Mouse (Mus musculus) CH12.LX (cell line): ENCODE measurements around the gene Trpc2.

ENCODE experiments used
- CTCF ChIP-seq, 2 experiments: IDR thresholded peaks in 1 of 2; conservative IDR thresholded peaks in 1 of 2; 2 replicates each; pipeline ENCODE4 v1.5.1; 2011 to 2012; ENCODE audit warnings: low read depth in 2 of 2, low read length in 2 of 2, improper control_type of control experiment in 1 of 2, inconsistent platforms in 1 of 2, mild to moderate bottlenecking in 1 of 2, moderate library complexity in 1 of 2
- ELF1 ChIP-seq: IDR thresholded peaks from 2 replicates; pipeline ENCODE4 v1.6.1; 2014; ENCODE audit warnings: low read depth, mild to moderate bottlenecking, inconsistent platforms, low read length, improper control_type of control experiment
- EP300 ChIP-seq: IDR thresholded peaks from 2 replicates; pipeline ENCODE4 v1.6.1; 2011; ENCODE audit warnings: low read length, improper control_type of control experiment
- ETS1 ChIP-seq: conservative IDR thresholded peaks from 2 replicates; pipeline ENCODE4 v1.6.1; 2012; ENCODE audit warnings: low read depth, mild to moderate bottlenecking, inconsistent platforms, low read length, improper control_type of control experiment, moderate library complexity
- HCFC1 ChIP-seq: IDR thresholded peaks from 2 replicates; pipeline ENCODE4 v1.6.1; 2012; ENCODE audit warnings: low read depth, mild to moderate bottlenecking, inconsistent platforms, low read length, improper control_type of control experiment
- IRF4 ChIP-seq: IDR thresholded peaks from 2 replicates; pipeline ENCODE4 v1.6.1; 2014; ENCODE audit warnings: low read depth, mild to moderate bottlenecking, inconsistent platforms, low read length, improper control_type of control experiment
- MAX ChIP-seq: IDR thresholded peaks from 2 replicates; pipeline ENCODE4 v1.6.1; 2011; ENCODE audit warnings: low read length, improper control_type of control experiment
- MAZ ChIP-seq: IDR thresholded peaks from 2 replicates; pipeline ENCODE4 v1.6.1; 2012; ENCODE audit warnings: low read depth, mild to moderate bottlenecking, inconsistent platforms, low read length, improper control_type of control experiment, moderate library complexity
- MXI1 ChIP-seq: IDR thresholded peaks from 2 replicates; pipeline ENCODE4 v1.6.1; 2011; ENCODE audit warnings: mild to moderate bottlenecking, low read depth, low read length, improper control_type of control experiment
- POLR2A ChIP-seq: IDR thresholded peaks from 2 replicates; pipeline ENCODE4 v1.6.1; 2011; ENCODE audit warnings: low read depth, mild to moderate bottlenecking, improper control_type of control experiment, low read length
- TCF12 ChIP-seq: IDR thresholded peaks from 2 replicates; pipeline ENCODE4 v1.6.1; 2014; ENCODE audit warnings: low read depth, mild to moderate bottlenecking, inconsistent platforms, low read length, improper control_type of control experiment
- USF1 ChIP-seq: IDR thresholded peaks from 2 replicates; pipeline ENCODE4 v1.6.1; 2014; ENCODE audit warnings: low read depth, mild to moderate bottlenecking, inconsistent platforms, low read length, improper control_type of control experiment
- ZC3H11A ChIP-seq: IDR thresholded peaks from 2 replicates; pipeline ENCODE4 v1.6.1; 2012; ENCODE audit warnings: low read depth, mild to moderate bottlenecking, inconsistent platforms, low read length, improper control_type of control experiment

GRCm38 (mm10) chr7:102106700-102107141, 23.8 kb downstream of the Trpc2 start:
- TF ChIP-seq ELF1, result no peak
- TF ChIP-seq POLR2A, result no peak
- TF ChIP-seq EP300, result no peak
- no peak for TF ChIP-seq CTCF (conservative IDR thresholded peaks at IDR 0.05 in 1 of 2, IDR thresholded peaks at IDR 0.05 in 1 of 2; ENCODE audit: low read depth in 2 of 2, low read length in 2 of 2)
- no peak for TF ChIP-seq MAZ
- no peak for TF ChIP-seq USF1
- no peak for TF ChIP-seq ZC3H11A
- no peak for TF ChIP-seq IRF4
- no peak for TF ChIP-seq HCFC1
- TF ChIP-seq MXI1, result no peak
- TF ChIP-seq TCF12, result no peak
- TF ChIP-seq ETS1, result no peak
- no peak for TF ChIP-seq MAX
